Mouse (Mus musculus): ENCODE measurements at regions not wholly inside any gene's neighbourhood (a gene's known extent, or its start where the extent isn't known, plus 50 kb on each side); places are given as distances from the start of the nearest gene placed in this dataset.

DNA sequence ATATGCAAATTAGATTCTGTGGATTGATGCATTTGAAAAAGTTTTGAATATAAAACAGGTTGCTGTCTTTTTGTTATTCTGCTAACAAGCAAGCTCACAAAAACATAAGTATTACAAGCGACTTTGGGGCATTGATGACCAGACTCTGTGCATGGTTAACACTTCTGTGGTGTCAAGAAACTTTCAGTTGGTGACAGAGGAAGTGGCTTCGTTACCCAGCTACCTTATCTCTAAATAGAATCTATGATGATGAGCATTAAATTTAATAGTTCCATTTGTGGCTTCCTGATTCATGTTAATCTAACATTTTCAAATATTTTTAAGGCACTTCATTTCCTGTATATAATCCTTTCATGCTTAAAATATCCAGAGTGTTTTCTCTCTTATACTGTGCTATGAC lies 100.8 kb downstream of the Tm2d1 start:
- peak; percentile 67 for DNase-seq (ENCODE audit: low read depth)

DNA sequence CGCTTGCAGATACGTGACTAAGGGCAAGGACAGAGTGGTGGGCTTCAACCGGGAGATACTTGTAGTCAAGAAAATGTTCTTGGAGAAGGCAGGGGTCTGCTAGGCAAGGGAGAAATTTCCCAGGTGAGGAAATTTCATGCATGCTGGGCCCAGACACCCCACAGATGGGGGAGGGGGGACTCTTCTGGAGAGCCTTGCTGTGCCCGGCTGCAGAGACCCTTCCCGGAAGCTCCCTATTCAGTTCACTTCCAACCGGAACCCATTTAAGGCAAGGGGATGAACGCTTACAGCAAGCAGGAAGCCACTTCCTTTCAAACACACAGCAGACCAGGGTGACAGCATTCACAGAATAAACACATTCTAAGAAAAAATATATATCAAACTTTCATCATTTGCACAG lies 124.8 kb downstream of the Tm2d1 start:
- DNase-seq (ENCODE audit: low read depth): no peak

DNA sequence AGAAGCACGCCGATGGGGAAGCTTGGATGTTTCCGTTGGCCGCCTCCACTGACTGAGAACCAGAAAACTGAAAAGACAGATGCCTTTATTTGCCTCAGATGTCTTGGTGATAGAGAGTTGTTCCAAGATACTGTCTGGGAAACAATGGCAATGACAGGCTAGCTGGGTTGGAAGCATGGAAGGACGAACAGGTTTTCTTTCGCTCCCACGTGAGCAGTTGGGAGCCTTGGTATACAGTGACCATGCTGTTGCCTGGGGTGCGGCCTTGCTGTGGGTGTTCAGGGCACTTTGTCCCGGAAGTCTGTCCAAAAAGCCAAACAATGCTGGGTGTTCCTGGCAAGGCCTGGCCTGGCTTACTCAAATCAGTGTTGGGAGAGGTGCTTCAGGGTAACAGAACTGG lies 125.4 kb downstream of the Tm2d1 start:
- DNase-seq (ENCODE audit: low read depth): no peak

DNA sequence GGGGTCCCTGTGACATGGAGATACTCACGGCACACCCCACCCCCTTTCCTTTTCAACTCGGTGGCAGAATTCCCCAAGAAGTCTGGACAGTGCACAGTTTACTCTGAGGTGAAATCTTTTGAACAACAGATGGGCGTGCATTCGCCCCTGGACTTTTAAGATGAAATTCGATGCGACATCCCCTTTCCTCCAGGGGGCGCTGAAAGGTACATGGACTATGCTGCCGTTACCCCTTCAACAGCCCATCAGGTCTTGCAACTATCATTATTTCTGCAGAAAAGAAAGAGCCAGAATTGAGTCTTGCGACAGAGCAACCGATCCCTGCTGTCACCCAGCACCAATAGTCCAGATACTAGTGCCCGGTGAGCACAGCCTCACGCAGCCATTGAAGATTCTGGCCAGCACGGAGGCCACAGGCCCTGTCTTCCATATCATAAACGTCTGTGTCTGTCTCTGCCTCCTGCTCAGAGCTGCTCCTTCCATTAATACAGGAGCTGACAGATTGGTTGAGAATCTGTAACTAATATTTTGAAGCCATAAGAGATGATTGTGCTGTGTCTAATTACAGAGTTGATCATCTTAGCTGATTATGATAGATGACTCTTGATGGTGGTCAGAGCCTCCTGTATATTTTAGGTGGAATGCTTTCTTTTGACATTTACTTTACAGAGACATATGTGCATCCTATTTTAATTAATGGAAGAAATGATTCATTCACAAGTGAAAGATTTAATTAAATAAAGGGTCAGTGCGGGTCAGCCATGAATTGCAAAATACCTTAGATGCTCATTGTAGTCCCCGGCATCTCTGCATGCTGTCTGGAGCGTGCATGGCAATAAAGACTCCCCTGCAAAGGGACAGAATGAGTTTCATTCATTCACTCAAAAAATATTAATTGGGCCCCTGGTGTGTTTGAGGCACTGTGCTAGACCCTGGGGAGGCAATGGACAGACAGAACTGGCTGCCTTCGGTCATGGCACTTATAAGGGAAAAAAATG lies 128.0 kb downstream of the Tm2d1 start:
- peak; percentile 59 for DNase-seq (ENCODE audit: low read depth)

DNA sequence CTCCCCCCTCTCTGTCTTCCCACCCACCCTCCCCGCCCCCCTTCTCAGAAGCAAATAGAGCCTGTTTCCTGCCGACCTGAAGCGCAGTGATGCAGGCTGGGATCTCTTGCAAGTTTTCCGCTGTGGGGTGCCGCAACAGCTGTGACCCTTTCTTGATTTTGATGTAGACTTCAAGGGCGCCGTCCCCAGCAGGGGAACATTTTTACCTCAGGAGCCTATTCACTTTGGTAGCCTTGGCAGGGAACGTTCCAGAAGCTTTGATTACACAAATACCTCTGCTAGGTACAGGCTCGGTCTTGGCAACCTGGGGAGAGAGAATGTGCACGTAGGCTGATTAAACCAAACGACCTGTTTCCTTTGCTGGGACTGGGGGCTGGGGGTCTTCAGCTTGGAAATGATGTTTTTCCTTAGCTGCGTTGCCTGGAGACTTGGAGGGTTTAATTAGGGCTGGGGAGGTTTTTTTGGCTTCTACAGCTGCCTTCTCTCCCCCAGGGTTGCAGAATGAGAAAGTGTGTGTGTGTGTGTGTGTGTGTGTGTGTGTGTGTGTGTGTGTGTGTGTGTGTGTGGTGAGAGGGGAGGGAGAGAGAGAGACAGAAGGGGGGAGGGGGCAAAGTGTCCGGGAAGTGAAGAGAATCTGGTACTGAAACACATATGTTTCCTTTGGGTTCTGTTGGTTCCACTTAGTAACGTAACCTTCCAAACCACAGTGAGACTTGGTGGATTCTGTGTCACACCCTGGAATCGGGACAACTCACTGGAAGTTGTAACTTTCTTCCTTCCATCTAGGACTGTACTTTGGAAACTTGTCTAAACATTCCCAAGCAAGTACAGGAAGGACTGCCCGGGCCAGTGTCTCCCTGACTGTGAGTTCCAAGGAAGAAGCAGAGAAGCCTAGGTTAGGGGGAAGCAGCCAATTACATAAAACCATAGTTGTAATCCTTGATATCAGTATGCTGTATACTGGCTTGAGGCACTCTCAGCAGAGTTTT lies 138.9 kb downstream of the Tm2d1 start:
- peak; percentile 27 for DNase-seq (ENCODE audit: low read depth)

DNA sequence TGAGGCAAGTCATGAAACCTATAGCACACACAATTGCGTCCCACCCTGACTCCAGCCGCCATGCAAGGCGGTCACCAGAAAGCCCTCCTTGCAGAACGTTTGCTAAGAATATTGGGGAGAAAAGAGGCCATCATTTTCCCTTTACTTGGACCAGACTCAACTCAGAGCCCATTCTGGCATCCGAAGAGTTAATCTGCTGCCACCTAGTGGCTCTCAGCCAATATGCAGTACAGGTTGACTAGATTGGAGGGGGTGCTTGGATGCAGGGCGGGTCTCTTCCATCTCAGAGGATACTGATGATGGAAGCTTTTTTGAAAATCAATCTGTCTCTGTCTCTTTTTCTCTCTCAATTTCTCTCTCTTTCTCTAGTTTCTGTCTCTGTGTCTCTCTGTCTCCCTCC lies 139.6 kb downstream of the Tm2d1 start:
- peak; percentile 75 for DNase-seq (ENCODE audit: low read depth)

DNA sequence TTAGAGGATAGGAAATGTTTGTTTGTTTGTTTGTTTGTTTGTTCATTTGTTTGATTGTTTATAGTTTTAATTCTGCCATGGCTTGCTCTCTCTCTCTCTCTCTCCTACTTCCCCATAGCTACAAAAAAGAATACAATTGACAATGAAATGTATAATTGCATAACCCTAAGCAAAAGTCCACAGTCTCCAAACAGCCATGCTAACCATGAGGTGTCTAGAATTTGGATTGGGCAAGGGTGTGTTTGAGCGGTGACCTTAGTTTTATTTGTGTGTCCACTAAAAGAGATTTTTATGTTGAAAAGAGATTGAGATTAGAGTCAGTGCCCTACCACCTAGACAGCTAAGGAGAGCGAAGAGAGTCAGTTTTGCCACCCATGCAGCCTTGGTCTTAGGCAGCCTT lies 141.2 kb downstream of the Tm2d1 start:
- no peak for DNase-seq (ENCODE audit: low read depth)

DNA sequence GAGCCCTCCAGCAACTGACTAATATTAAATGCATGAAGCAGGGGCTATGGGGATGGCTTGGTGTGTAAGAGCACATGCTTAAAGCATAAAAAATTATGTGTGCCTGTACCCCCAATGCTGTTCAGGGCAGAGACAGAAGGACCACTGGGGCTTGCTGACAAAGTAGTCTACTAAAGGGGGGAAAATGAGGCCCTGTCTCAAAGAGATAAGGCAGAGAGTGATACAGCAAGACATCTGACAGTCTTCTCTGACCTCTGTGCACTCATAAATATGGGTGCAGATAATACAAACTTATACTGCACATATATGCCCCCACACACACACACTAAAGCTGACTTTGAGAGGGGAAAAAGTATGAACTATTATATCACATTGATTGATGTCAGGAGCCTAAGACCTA lies 142.8 kb downstream of the Tm2d1 start:
- DNase-seq (ENCODE audit: low read depth): no peak

DNA sequence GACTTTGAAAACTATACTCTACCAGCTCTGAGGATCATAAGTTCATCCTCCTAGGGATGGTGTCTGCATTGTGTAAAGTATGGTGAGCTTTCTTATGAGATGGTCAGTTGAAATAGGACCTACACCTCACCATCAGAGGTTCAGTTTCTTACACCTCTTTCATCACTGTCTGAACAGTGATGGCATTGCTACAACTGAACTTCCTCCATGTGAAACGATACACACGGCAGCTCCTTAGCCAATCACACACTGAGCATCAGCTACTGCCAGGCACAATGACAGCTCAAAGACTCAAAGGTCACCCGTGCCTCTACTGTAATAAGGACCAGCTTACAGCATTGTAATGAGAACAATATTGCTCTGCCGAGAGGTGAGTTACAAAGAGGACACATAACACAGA lies 145.0 kb downstream of the Tm2d1 start:
- DNase-seq (ENCODE audit: low read depth): no peak

DNA sequence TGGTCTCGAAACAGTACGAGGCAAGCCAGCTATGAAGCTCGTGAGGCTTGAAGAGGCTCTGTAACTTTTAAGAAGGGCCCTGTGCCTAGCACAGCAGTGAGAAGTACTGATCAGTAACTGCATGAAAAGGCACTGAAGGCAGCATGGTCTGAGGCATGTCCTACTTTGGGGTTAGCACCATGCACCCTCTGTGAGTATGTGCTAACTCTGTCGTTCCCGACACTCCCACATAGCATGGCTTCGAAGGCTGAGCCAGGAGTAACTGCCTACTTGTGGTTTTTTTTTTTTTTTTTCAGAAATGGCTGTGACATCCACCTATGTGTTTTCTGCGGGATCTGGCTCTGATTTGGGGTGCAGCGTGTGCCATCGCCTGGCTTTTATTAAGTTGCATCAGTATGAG lies 145.6 kb downstream of the Tm2d1 start:
- DNase-seq (ENCODE audit: low read depth): no peak

DNA sequence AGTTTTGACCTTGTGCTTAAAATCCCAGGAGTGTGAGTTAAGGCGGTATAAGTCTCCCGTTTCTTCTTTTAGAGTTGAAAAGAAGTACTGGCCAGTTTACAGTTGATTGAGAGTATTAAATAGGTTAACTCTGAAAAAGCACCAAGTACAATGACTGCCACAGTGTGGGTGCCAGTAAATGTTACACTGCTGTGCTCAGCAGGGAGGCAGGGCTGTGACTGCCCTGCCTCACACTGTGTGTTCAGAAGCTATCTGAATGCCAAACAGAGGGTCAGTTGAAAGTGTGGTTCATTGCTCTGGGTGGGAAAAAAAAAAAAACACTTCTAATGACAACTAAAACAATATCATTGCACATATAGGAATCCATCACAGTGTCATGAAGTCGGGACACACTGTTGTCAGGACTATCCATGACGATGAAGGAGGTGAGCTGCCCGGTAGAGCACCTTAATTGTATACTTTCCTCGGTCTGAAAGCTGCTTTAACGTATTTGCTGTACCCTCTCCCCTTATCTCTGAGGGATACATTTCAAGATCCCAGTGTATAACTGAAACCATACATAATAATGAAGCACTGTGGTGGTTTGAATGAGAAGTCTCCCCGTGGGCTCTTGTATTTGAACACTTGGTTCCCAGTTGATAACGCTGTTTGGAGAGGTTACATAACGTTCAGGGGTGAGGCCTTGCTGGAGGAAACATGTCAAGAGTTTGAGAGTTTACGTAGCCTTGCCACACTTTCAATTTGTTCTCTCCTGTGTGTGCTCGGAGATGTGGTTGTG lies 146.9 kb downstream of the Tm2d1 start:
- DNase-seq (ENCODE audit: low read depth): no peak

DNA sequence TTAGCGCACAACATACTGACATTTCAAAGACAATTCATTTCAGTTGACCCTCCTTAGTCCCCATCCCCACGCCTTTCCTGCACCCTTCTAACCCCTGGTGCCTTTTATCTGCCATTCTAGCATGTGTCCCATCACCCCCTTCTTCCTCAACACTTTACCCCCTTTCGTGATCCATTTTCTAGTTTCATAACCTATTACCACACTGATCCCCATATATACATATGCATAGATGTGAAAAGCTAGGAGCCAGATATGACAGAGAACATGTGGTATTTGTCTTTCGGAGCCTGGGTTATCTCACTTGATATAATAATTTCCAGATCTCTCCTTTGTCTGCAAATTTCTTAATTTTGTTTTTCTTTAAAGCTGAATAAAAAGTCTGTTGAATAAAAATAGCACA lies 154.9 kb downstream of the Tm2d1 start:
- DNase-seq (ENCODE audit: low read depth): no peak

DNA sequence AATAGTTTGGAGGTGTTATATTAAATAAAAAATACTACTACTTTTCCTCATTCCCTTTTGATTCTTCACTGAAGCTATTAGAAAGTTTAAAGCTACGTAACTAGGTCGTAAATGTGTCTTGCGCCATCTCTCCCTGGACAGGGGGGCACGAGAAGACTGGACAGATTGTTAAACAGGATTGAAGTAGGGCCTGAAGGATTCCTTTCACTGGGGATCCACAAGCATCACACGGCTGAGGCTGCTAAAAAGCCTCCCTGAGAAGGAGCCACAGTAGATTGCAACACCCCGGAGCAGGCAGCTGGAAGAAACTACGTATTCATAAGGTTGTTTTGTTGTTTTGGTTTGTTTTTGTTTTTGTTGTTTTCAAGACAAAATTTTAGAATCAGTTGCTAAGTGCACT lies 158.7 kb downstream of the Tm2d1 start:
- no peak for DNase-seq (ENCODE audit: low read depth)

DNA sequence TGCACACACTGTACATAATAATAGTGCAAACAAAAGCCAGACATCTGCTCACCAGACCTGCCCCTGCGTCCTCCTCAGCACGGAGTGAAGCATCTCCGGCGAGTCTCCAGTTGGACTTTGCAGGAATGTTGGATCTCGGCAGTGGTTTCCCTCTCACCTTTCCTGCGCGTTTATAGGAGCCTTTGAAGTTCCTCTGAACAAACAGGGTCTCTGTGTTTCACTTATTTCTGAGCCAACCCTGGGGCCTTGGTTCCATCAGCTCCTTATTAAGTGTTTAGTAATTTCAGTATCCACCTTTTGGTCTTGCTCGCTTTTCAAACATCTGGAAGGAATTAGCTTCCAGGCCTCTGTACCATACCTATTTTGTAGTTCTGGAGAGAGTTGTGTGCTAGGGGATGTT lies 159.7 kb downstream of the Tm2d1 start:
- DNase-seq (ENCODE audit: low read depth): no peak

DNA sequence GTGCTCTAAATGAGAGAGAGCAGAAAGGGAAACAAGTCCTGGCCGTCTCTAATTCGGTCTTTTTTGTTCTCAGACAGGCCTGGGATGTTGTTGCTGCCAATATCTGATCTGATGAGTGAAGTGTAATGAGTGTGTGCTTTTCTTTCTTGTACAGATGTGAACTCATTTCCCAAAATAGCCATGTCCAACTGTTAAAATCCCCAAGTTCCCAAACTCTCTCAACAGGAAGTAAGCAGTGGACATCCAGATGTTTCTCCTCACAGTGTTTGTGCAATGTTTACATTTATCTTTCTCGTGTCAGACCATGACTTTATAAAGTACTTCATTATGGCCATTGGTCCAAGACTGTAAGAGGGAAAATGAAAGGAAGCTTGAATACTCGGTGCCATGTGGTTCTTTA lies 161.5 kb downstream of the Tm2d1 start:
- DNase-seq (ENCODE audit: low read depth): no peak

DNA sequence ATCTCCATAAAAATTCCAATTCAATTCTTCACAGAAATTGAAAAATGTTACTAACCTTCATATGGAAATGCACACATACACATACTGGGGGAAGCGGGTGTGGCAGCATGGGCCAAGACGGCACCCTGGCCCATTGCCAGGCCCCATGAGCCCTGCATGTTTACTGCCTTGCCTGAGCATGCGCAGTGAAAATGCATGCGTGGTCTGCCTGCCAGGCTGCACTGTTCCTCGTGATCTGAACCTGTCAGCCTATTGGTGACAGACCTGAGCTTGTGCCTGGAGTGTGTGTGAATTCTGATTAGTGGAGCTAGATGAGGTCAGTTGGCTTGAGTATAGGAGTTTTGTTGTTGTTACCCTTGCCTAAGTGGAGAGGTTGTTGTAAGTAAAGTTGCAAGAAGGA lies 167.9 kb downstream of the Tm2d1 start:
- DNase-seq (ENCODE audit: low read depth): no peak

DNA sequence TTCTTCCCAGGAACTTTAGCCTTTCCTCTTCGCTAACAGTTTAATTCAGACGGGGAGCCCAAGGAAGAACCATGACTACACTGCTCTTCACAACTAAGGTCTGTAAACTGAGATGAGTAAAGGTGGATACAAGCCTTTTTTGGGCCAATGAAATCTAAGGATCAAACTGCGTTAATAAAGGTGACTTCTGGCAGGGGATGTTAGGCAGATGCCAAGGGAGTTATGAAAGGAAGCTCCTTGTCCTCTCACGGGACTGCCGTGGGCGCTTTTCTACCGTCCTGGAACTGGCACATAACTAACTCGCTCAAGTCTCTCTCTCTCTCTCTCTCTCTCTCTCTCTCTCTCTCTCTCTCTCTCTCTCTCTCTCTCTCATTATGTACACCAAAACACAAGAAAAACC lies 175.7 kb downstream of the Tm2d1 start:
- no peak for DNase-seq (ENCODE audit: low read depth)

DNA sequence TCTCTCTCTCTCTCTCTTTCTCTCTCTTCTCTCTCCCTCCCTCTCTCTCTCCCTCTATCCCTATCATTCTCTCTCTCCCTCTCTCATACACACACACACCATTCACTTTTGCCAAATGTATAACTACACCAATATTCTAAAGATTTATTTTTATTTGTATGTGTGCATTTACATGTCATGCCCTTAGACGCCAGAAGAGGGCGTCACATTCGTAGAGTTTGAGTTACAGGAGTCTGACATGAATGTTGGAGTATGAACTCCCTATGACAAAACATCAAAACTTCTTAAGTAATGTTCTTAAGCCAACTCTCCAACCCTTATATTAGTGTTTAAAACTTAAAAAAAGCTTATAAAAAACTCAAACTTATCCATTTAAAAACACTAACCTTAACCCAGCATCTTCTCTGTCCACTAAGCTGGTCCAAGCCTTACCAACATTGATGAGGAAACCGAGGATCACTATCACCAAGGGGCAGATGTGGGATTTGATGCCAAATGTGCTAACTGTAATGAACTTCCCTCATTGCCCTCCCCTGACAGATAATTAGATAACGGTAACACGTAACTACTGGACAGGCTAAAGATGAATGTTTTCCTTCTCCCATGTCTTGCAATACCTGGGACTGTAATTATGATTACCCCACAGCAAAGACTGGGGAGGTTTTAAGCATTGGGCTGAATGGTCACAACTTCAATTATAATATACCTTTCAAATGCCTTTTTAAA lies 176.7 kb downstream of the Tm2d1 start:
- DNase-seq (ENCODE audit: low read depth): no peak

DNA sequence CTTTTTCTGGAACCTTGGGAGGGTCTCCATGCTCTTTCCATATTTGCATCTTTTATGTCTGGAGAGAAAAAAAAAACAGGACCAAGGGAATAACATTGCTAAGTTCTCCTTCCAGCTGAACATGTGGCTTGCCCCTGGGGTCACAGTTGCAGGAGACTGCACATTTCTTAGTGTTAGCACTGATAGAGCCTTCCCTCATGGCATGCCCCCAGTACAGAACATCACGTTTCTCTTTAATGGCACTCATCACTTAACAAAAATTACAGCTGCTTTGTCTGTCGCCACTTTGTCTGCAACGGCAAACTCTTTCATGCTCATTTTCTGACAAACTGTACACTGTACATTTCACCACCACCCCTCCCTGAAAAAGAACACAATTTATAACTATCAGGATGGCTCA lies 180.0 kb downstream of the Tm2d1 start:
- DNase-seq (ENCODE audit: low read depth): no peak

DNA sequence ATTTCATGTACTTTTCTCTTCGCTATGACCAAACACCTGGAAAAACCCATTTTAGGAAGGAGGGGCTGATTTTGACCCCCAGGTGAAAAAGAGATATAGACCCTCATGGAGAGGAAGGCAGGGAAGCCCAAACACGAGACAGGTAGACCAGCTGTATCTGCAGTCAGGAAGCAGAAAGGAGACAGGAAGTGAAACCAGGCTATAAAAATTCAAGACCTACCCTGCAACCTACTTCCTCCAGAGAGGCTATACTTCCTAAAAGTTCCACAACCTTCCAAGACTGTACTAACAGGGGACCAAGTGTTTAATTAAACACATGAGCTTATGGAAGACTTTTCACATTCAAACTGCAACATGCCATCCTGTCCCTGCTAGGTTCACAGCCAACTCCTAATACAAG lies 180.9 kb downstream of the Tm2d1 start:
- DNase-seq (ENCODE audit: low read depth): no peak

DNA sequence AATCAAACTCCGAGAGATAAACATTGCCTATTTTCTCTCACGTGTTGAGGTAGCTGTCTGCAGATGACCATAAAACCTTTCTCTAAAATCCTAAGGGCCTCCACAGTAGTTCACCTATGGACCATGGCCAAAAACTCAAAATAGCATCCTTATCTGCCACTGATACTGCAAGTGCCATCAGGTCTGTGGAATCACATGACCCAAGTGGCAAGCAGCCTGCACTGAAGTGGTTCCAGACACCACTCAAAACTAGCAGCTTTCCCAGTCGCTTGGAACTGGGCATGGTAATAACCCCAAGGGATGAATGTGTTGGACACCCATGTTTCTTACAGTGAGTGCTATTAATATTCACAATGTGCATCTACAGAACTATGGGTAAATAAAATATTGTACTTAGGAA lies 182.0 kb downstream of the Tm2d1 start:
- no peak for DNase-seq (ENCODE audit: low read depth)

Data from induced T-regulatory cell, adult 2 months (primary cell).